Mouse (Mus musculus) heart, postnatal 25 days (tissue): Measurements from ENCODE around the gene Olfr243. TPM values are rescaled to one million over a fixed set of nuclear protein-coding genes. Genes with fewer than 3 reads are reported as not detected.
"Not testable (repeated sequence)": the region's sequence is repeated elsewhere in the genome, so short reads cannot be mapped to it uniquely, and the experiment has no call there.

Experiments
- DNase-seq: peaks from one replicate; pipeline ENCODE4 v3.0.0; 2022; ENCODE audit warnings: low spot score
- intact Hi-C: fragments of 180-260 bp; cut with DNase I; formaldehyde crosslinking; loops from one replicate; pipeline ENCODE4 v1.15.1; 2025
- total RNA-seq, 2 experiments: library from RNA; stranded (reverse); gene quantifications; 2 replicates each; pipeline ENCODE4 v1.2.3; 2021

Gene Olfr243
- not detected for total RNA-seq

DNA sequence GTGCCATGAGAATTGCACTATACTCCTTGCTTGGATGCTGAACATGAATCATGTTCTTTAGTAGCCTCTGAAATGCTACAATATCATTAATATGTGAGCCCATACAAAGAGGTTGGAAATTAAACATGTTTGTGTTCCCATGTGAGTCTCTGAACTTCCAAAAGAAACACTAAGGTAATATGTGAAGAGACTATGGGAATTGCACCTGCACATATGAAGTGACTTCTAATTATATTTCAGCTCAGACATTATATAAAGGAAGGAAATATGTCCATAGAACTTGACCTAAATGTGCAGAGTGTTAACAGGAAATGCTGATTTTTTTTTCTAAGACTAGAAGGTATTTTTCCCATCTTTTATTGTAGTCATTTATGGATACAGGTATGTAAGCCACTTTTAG is at the start of gene Olfr243:
Olfr243 (plus strand) TSS at position 301 of the 400 bp plus-strand sequence.
- intact Hi-C loops: no loop called here
- no peak for DNase-seq

DNA sequence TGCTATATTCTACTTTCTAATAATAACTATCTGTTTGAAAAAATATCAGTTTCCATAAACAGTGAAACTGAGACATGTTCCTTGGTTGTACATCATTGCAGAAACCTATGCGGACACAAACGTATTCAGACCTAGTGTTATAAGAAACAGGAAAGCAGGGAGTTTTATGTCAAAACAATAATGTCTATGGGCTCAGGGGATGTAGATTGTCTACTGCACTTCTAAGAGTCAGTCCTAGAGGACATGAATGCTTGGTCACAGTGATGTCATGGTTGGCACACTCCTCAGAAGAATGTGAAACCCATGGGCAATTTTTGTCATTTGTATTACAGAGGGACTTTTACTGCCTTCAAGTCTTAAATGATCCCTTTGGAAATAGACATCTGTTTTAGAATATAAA is 43.4 kb upstream of the Olfr243 start, which contains the start of gene Olfr624:
Olfr624 (minus strand) TSS at position 101 of the 400 bp plus-strand sequence.
- intact Hi-C loops: no loop called here
- no peak for DNase-seq

DNA sequence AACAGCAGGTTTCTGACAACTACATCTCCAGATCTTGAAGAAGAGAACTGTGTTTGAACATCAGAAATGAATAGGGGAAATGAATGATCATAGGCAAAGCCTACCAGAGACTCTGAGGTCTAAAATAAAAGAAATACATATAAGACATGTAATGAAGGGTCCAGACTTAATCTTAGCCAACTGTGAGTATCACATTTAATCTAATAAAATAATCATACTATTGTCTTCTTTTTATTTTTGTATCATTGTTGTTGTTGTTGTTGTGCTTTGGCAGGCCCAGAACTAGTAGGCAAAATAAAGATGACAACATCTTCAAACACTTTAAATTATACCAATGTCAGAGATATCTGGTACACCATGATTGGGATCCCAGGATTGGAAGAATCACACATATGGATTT is 32.1 kb upstream of the Olfr243 start, which contains the start of gene Olfr625-ps1:
Olfr625-ps1 (plus strand) TSS at position 301 of the 400 bp plus-strand sequence.
- DNase-seq: no peak
- intact Hi-C loops: no loop called here

DNA sequence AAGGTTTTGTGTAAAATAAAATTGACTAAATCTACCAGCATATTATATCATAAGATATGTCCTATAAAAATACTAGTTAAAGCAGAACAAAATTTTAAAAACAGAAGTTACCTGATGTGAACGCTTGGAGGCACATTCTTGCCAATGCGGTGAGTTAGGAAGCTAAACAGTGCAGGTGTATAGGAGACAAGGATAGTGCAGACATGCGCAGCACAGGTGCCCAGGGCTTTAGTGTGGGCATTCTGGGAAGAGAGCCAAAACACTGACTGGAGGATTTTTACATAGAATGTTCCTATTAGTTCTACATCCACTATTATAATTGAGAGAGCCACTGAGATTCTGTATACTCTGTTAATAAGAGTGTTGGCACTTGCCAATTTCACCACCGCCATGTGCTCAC is 15.0 kb upstream of the Olfr243 start:
- intact Hi-C loops: no loop called here
- no peak for DNase-seq

DNA sequence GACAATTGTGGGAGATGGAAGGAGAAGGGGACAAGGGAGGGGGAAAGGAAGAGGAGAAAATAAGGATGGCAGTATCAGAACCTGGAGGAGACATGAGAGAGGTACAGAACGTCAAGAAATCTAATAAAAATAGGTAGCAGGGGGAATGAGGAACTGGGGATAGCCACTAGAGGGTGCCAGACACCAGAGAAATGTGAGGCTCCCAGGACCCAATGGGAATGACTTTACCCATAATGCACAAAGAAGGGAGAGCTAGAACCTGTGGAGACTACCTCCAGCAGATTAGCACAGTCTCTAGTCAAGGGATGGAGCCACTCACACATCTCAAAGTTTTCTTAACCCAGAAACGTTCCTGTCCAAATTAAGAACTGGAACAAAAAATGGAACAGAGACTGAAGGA is 2.4 kb upstream of the Olfr243 start:
- no peak for DNase-seq
- intact Hi-C loops: no loop called here

DNA sequence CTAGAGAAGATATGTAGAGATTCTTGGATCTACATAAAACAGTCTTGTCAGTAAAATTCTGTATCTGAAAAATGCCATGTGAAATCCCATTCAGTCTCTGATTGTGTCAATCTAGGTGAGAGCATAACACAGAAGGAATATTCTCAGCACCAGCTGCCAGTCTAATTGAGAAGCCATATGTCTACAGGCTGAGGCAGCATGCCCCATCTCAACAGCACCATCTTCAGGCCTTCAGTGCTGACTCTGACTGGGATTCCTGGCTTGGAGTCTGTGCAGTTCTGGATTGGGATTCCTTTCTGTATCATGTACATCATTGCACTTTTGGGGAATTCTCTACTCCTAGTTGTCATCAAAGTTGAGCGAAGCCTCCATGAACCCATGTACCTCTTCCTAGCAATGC is 1.9 kb downstream of the Olfr243 start:
- intact Hi-C loops, DNase-seq: not testable (repeated sequence)

DNA sequence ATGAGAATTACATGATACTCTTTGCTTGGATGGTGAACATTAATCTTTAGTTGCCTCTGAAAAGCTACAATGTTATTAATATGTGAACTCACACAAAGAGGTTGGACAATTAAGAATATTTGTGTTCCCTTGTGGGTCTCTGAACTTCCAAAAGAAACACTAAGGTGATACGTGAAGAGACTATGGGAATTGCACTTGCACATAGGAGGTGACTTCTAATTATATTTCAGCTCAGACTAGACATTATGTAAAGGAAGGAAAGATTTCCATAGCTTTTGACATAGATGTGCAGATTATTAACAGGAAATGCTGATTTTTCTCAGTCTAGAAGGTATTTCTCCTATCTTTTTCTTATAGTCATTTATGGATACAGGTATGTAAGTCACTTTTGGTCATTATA is 15.6 kb downstream of the Olfr243 start, which contains the start of gene Olfr628:
Olfr628 (plus strand) TSS at position 301 of the 400 bp plus-strand sequence.
- no peak for DNase-seq
- intact Hi-C loops: no loop called here

DNA sequence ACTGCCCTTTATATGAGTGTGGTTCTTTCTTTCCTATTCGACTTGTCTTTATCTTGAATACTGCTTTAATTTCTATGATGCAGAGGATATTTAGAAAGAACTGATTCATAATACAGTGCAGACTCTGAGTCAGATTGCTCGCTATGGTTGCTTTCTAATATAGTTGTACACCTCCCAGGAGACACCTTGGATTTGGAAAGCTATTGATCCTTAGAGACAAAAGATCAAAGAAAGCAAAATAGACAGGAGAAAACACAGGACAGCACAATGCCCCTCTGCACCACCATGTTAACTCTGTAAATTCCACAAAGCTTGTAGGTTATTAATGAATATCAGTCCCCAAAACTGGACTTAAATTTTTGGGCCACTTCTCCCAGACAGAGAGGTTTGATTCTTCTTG is 30.4 kb downstream of the Olfr243 start, which contains the start of gene Olfr629:
Olfr629 (minus strand) TSS at position 101 of the 400 bp plus-strand sequence.
- DNase-seq: no peak
- intact Hi-C loops: no loop called here

DNA sequence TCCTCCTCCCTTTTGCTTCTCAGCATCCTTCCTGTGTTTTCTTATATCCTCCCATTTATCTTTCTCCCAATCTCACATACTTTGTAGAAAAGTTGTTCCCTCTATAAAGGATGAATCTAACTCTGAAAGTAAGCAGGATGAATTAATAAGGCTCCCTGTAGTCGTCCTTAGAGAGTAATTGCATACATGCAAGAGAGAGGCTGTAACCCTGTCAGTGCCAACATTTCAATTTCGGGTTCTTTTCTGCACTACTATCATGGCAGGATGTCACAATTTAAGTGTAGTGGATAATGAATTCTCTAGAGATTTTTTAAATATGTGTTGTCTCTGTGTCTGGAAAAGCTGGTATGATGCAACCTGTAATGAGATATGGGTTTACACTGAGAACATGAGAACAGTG is 42.8 kb downstream of the Olfr243 start, which contains the start of gene Olfr630:
Olfr630 (minus strand) TSS at position 101 of the 400 bp plus-strand sequence.
- DNase-seq: no peak
- intact Hi-C loops: no loop called here

DNA sequence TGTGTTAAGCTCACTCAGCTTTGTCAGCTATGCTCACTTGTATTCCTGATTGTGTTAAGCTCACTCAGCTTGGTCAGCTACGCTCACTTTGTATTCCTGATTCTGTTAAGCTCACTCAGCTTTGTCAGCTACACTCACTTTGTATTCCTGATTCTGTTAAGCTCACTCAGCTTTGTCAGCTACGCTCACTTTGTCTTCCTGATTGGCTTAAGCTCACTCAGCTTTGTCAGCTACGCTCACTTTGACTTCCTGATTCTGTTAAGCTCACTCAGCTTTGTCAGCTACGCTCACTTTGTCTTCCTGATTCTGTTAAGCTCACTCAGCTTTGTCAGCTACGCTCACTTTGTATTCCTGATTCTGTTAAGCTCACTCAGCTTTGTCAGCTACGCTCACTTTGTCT is 47.7 kb downstream of the Olfr243 start:
- DNase-seq, intact Hi-C loops: not testable (repeated sequence)

DNA sequence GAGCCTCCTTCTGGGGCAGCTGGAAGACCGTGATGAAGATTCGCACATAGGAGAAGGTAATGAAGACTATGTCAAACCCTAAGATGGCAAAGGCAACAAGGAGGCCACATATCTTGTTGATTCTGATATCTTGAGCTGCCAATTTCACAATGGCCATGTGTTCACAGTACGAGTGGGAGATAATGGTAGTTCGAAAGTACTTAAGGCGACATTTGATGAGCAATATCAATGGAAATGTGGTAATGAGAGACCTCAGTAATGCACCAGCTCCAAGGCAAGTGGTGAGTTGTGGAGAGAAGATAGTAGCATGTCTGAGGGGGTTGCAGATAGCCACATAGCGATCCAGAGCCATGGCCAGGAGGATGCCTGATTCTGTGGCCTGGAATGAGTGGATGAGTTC is 53.2 kb downstream of the Olfr243 start:
- DNase-seq, intact Hi-C loops: not testable (repeated sequence)

Other genes starting within 250 kb of the Olfr243 start
- gene Olfr608, start 244.8 kb upstream of the Olfr243 start, total RNA-seq: not detected
- not detected for gene Olfr609, start 216.6 kb upstream of the Olfr243 start, total RNA-seq
- gene Olfr610, start 202.5 kb upstream of the Olfr243 start, total RNA-seq: not detected
- not detected for gene Olfr611, start 193.8 kb upstream of the Olfr243 start, total RNA-seq
- gene Olfr612, start 172.0 kb upstream of the Olfr243 start, total RNA-seq: not detected
- not detected for gene Olfr613, start 166.6 kb upstream of the Olfr243 start, total RNA-seq
- not detected for gene Olfr615, start 158.6 kb upstream of the Olfr243 start, total RNA-seq
- not detected for gene Olfr616, start 145.5 kb upstream of the Olfr243 start, total RNA-seq
- not detected for gene Olfr617, start 141.6 kb upstream of the Olfr243 start, total RNA-seq
- gene Olfr618, start 124.6 kb upstream of the Olfr243 start, total RNA-seq: not detected
- not detected for gene Olfr619, start 114.1 kb upstream of the Olfr243 start, total RNA-seq
- not detected for gene Olfr620, start 102.1 kb upstream of the Olfr243 start, total RNA-seq
- gene Olfr622, start 72.0 kb upstream of the Olfr243 start, total RNA-seq: not detected
- not detected for gene Olfr623, start 51.0 kb upstream of the Olfr243 start, total RNA-seq
- not detected for gene Olfr624, start 43.5 kb upstream of the Olfr243 start, total RNA-seq
- gene Olfr625-ps1, start 32.0 kb upstream of the Olfr243 start, total RNA-seq: not detected
- gene Olfr628, start 15.7 kb downstream of the Olfr243 start, total RNA-seq: not detected
- not detected for gene Olfr629, start 30.3 kb downstream of the Olfr243 start, total RNA-seq
- not detected for gene Olfr630, start 42.7 kb downstream of the Olfr243 start, total RNA-seq
- gene Olfr69, start 56.9 kb downstream of the Olfr243 start, total RNA-seq: not detected
- not detected for gene Olfr68, start 65.0 kb downstream of the Olfr243 start, total RNA-seq
- gene Olfr67, start 77.2 kb downstream of the Olfr243 start, total RNA-seq: not detected
- 1,000 to 10,000 TPM; 1,406 to 3,005 TPM for gene Hbb-bt, start 99.3 kb downstream of the Olfr243 start, total RNA-seq
- over 10,000 TPM in 1 of 2 experiments, 1,000 to 10,000 TPM in 1; 9,976 to 23,536 TPM for gene Hbb-bs, start 113.4 kb downstream of the Olfr243 start, total RNA-seq
- gene Hbb-bh2, start 125.8 kb downstream of the Olfr243 start, total RNA-seq: not detected
- gene Hbb-bh1, start 128.5 kb downstream of the Olfr243 start, total RNA-seq: not detected
- gene Hbb-y, start 138.5 kb downstream of the Olfr243 start, total RNA-seq: not detected
- not detected for gene Olfr66, start 171.6 kb downstream of the Olfr243 start, total RNA-seq
- not detected for gene Olfr64, start 179.8 kb downstream of the Olfr243 start, total RNA-seq
- gene Olfr65, start 188.8 kb downstream of the Olfr243 start, total RNA-seq: not detected
- not detected for gene Olfr631, start 214.2 kb downstream of the Olfr243 start, total RNA-seq
- gene Olfr632, start 219.7 kb downstream of the Olfr243 start, total RNA-seq: not detected
- not detected for gene Olfr633, start 229.8 kb downstream of the Olfr243 start, total RNA-seq